Mouse (Mus musculus) thymus, adult 2 months (tissue): ENCODE measurements around the gene Trim45.

Experiments
- CTCF ChIP-seq: fragments of 200-500 bp; IDR thresholded peaks from 2 replicates; pipeline ENCODE4 v1.5.1; 2012; ENCODE audit warnings: mild to moderate bottlenecking, control low read depth, low read length, moderate library complexity, borderline replicate concordance; ENCODE audit not compliant: control insufficient read depth, poor library complexity, insufficient read depth; ENCODE audit errors: extremely low read depth
- POLR2A ChIP-seq: fragments of 200-500 bp; IDR thresholded peaks from 2 replicates; pipeline ENCODE4 v1.6.1; 2012; ENCODE audit warnings: mild to moderate bottlenecking, low read length, control low read depth, moderate library complexity; ENCODE audit not compliant: control insufficient read depth, poor library complexity, insufficient read depth; ENCODE audit errors: extremely low read depth

GRCm38 (mm10) chr3:100910621-100911020 lies 11.4 kb upstream of the Trim45 start:
- TF ChIP-seq POLR2A, result no peak
- TF ChIP-seq CTCF, result no peak
